Mouse (Mus musculus): ENCODE measurements at regions not wholly inside any gene's neighbourhood (a gene's known extent, or its start where the extent isn't known, plus 50 kb on each side); places are given as distances from the start of the nearest gene placed in this dataset.

DNA sequence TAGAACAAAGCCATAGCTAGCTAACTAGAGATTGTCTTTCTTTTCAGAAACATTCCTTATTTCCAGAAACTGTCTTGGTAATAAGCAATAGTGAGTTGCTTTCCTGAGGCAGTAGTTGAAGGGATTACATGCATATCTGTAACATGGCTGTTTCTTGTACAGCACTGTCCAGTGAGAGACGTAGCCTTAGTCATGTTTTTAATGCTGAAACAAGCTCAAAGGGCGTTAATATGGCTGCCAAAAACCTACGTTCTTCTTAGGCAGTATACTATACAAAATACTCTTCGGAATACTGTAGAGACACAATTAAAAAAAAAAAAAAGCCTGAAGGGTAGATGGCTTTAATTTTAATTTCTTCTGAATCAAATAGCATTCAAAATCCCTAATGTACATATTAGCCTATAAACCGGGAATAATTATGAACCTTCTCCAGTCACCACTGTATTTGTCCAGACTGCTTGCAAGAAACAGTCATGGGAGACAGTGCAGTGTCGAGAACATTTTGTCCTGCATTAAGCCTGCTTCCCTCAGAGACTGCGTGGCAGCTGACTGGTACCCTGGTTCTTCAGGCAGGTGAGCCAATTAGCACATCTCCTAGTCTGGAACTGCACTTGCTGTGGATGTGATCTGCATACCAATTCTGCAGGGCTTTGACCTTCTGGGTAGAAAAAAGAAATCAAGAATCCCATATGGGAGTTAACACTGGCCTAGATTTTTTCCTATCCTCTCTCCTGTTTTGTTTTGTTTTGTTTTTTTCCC lies 854.7 kb upstream of the Stxbp6 start:
- Histone ChIP-seq H3K27me3 (ENCODE audit: insufficient read depth, low read length) (no peaks in the 10 kb centered on the region), H3K9me3 (ENCODE audit: low read depth, low read length) (no peaks in the 10 kb centered on the region), H3K27ac (ENCODE audit: low read depth) (no peak overlapping the region), H3K4me3 (ENCODE audit: low read depth, low read length) (no peak overlapping the region), H3K36me3 (ENCODE audit: insufficient read depth) (no peaks in the 10 kb centered on the region), H3K4me1 (ENCODE audit: insufficient read depth) (no peaks in the 10 kb centered on the region), H3K9ac (no peak overlapping the region), H3K4me2 (no peak overlapping the region)
- WGBS: 81% methylated on average over 7 of the region's 7 CpGs
- no peak for ATAC-seq (ENCODE audit: insufficient read depth)
- no peak for DNase-seq
- no peak for TF ChIP-seq CTCF (IDR thresholded peaks at IDR 0.05; ENCODE audit: low read depth)

All from lung, embryonic 14.5 days (tissue).